Mouse (Mus musculus): ENCODE measurements around the gene Enah. TPM values are rescaled to one million over a fixed set of nuclear protein-coding genes. Genes with fewer than 3 reads are reported as not detected.

Enah gene
- total RNA-seq, 2 experiments from 2014 or later, result 57.5 to 119 TPM

DNA sequence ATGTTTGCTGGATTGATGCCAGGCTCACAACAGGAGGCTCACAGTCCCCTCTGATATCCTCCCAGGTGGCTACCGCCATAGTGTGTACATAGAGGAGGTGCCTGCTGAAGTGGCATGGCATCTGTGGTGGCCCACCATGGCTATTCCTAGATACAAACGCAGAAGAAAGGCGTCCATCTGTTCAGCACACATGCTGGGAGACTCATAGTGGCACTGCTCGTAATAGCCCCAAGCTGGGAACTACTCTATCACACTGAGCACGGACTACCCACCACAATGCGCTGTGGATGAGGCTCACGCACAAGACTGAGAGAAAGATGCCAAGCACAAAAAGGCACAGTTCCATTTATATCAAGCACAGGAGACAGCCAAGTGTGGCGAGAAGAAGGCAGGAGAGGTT is 126.1 kb downstream of the Enah start:
- intact Hi-C loops (cut with DNase I; ENCODE audit: low total_unique reads), result no loop called here
- DNase-seq, result no peak

DNA sequence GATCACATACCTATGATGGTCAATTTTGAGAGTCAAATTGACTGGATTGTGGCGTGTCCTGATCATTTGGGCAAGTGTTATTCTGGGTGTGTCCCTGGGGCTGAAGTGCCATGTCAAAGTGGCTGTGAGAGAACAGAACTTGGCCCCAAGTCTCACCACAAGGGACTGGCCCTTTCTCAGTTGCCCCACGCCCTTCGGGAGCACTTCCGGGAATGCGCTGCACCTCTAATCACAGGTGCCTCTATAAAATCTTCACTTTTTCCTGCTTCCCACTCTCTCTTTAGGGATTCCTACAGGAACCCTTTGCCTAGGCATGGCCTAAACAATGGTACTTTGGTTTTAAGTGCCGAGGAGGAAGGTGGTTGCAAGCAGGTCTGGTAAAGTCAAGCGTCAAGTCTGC is 130.1 kb downstream of the Enah start:
- DNase-seq, result no peak
- intact Hi-C loops (cut with DNase I; ENCODE audit: low total_unique reads), result loop anchor here (2.0 to 5.0 kb wide), 3 partner anchors 219 to 253 kb away; no protein-coding TSS in a partner anchor

DNA sequence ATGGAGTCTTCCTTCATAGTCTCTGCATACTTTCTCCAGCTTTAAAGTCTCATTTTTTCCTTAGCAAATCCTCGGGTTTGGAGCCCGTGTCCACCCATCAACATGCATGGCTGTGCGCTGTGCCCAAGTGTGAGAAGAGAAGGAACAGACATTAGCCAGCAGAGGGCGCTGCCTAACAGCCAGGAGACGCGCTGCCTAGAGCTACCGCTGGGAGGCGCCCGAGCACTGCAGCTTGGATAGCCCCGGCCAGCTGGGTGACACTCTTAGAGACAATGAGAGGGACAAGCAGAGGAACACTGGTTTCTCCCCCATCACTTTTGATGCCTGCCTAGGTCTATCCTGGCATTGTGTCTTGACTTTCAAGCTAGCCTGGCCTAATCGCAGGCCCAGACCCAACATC is 131.0 kb downstream of the Enah start:
- peak; percentile 87 for DNase-seq

DNA sequence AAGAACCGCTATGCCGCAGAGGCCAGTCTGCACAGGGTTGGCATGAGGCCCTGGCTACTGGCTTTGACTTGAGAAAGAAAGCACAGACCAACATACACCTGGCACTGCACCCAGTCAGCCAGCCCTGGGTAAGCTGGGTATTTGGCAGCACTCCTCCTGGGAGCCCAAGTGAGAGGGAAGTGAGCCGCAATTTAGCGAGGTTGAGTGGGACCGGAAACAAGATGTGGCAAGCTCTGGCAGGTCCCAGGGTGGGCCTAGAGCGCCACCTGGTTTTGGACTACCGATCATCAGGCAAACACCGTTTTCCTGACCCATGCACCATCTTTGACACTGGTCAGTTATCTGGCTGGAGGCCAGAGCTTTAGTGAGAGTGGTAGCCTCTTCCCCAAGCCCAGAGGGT is 138.3 kb downstream of the Enah start:
- intact Hi-C loops (cut with DNase I; ENCODE audit: low total_unique reads), result loop anchor here (5.0 kb wide), 1 partner anchor 149 kb away; no protein-coding TSS in a partner anchor
- peak; percentile 52 for DNase-seq

More for the DNA sequence above, 131.0 kb downstream of the Enah start:
- intact Hi-C loops (cut with DNase I; ENCODE audit: low total_unique reads), result loop anchor here (2.0 to 5.0 kb wide), 2 partner anchors 226 to 254 kb away; no protein-coding TSS in a partner anchor

DNA sequence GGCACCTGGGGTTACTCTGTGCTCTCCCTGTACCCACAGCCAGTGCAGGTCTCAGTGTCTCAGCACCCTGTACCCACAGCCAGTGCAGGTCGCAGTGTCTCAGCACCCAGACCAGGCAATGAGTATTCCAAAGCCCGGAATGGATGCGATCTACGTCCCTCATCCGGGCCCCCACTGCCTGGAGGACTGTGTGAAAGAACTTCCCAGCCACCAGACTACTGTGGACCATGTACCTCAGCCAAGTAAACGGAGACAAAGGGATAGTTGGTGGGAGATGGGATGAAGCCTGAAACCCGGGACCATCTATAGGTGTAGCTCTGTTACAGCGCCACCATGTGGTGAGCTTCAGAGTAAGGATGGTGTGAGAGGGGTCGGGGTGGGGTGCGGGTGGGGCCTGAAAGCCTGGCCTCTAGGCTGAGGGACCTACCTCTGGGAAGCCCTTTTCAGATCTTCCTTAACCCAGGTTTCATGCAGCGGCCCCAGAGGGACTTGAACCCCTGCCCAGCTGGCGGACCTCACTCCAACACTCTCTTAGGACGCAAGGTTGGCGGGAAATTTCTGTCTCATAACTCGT is 139.0 kb downstream of the Enah start:
- DNase-seq, result no peak
- intact Hi-C loops (cut with DNase I; ENCODE audit: low total_unique reads), result loop anchor here (5.0 kb wide), 1 partner anchor 149 kb away; no protein-coding TSS in a partner anchor

DNA sequence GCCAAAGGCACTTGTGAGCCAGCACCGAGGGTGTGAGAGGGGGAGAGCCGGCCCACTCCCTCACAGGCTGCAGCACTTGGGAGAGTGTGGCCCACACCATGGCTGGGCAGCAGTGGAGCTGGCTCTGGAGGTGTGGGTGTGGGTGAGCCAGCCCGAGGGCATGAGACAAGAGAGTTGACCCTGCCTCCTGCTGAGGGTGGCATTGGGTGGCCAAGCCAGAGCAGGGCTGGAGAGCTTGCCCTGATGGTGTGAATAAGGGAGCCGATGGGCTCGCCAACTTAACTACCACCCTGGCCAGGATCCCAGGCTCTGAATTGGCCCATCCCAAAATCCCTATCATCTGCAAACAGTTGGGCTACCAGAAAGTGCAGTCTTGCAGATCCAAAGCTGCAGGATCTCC is 141.4 kb downstream of the Enah start:
- intact Hi-C loops (cut with DNase I; ENCODE audit: low total_unique reads), result no loop called here

DNA sequence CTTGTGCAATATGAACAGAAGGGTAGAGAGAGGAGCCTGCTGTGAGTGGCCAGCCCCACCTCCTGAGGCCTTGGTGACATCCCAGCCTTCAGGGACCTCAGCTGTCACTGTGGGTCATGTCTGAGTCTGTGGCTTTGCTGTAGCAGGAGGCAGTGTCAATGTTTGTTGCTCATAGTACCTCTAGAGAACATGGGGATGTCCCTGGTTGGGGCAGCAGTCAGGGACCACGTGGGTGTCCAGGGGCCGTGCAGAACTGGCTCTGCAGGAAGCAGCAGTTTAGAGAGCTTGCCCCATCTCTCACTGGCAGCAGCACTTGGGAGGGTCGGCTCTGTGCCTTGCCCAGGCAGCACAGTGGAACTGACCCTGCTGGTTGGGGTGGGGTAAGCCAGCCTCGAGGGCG is 142.7 kb downstream of the Enah start:
- intact Hi-C loops (cut with DNase I; ENCODE audit: low total_unique reads), result no loop called here
- no peak for DNase-seq

More for the DNA sequence above, 141.4 kb downstream of the Enah start:
- no peak for DNase-seq

DNA sequence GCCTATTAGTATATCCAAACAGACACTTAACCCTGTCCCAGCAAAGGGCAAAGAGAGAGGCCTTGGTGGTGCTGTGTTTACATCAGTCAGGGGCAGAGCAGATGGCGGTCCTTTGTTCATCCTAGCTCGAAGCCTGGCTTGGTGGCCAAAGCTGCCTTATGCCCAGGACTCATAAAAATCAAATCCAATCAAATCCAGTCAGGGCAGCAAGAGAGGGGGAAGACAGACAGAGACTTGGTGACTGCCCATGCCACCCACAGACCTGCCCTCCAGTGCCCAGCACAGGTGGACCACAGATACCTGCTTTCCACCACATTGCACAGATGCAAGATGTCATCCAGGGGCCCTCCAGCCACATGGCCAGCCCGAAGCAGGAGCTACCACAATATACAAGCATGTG is 143.1 kb downstream of the Enah start:
- intact Hi-C loops (cut with DNase I; ENCODE audit: low total_unique reads), result no loop called here
- no peak for DNase-seq

DNA sequence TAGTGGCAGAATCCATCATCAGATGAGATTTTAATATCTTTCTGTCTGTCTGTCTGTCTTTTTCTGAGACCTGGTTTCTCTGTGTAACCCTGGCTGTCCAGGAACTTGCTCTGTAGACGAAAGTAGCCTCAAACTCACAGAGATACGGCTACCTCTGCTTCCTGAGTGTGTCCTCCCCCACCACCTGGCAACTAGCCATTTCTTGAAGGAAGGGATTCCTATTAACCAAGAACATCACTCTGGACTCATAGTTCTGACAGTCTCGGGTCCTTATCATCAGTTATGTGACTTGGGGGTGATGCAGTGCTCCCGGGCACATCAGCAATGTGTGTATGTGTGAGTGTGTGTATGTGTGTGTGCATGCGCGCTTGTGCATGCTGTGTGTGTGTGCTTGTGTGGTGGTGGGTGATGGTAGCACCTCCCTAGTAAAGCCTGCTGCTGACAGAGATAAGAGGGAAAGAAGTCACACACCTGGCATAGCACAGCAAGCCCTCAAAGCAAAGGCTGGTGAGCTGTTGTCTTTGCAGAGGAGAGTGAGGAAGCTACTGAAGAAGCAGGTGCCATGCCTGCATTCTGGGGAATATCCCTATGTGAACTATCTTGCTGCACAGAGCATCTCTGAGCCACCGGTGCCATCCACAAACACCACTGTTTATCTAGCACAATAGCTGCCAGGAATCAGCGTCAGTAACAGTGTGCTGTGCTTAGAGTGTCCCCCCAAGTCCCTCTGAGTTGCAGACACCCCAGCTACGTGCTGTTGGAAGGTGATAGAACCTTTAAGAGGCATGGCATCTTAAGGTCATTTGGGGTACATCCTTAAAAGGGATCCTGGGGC is 146.5 kb downstream of the Enah start:
- intact Hi-C loops (cut with DNase I; ENCODE audit: low total_unique reads), result no loop called here
- DNase-seq, result no peak

DNA sequence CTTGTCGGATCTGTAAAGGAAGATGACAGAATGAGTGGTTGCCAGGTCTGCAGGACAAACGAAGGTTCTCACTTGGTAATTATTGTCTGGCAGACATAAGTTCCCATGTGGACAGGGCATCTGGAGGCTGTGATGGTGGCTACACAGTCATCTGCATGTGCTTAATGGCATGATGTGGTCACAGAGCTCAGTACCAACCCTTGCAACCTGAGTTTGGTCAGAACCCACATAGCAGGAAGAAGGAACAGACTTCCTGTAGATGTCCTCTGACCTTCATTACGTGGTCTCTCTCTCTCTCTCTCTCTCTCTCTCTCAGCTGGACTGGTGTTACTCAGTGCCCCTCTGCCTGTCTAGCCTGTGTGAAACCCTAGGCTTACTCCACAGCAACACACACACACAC is 147.2 kb downstream of the Enah start:
- no peak for DNase-seq
- intact Hi-C loops (cut with DNase I; ENCODE audit: low total_unique reads), result no loop called here

DNA sequence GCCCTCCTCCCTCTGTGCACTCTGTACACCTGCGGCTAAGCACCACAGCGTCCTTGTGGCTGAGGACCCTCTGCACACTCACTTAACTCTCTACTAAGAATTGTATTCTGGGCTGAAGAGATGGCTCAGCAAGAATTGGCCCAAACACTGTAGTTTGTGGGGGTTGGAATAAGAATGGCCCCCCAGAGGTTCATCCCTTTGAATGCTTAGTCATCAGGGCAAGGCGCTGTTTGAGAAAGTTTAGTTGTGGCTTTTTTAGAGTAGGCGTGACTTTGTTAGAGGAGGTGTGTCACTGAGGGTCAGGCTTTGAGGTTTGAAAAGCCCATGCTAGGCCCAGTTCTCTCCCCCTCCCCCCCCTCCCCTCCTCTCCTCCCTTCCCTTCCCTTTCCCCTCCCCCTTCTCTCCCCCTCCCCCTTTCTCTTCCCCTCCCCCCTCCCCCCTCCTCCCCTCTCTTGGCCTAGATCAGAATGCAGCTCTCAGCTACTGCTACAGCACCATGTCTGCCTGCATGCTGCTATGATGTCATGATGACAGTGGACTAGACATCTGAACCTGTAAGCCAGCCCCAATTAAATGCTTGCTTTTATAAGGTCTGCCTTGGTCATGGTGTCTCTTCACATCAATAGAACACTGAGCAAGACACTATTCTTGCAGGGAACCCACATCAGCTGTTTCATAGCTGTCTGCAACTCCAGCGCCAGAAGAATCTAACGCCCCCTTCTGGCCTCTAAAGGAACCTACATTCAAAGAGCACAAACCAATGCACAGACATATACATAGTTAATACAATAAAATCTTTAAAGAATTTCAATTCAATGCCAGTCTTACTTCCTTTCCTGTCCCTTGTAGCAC is 153.1 kb downstream of the Enah start:
- intact Hi-C loops (cut with DNase I; ENCODE audit: low total_unique reads), result no loop called here
- DNase-seq, result no peak

DNA sequence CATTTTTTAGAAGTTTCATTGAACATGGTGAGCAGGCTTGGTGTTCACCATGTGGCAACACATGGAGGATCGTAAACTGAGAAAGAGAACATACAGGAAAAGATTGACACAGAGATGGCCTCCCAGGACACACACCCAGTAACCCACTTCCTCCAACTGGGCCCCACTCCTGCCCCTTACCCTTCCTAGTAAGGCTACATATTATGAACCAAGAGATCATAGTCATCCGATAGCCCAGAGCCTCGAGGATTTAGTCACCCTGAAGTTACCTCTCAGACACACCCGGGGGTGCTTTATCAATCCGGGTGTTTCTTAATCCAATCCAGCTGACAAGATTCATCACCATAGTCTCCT is 153.9 kb downstream of the Enah start:
- intact Hi-C loops (cut with DNase I; ENCODE audit: low total_unique reads), result no loop called here

DNA sequence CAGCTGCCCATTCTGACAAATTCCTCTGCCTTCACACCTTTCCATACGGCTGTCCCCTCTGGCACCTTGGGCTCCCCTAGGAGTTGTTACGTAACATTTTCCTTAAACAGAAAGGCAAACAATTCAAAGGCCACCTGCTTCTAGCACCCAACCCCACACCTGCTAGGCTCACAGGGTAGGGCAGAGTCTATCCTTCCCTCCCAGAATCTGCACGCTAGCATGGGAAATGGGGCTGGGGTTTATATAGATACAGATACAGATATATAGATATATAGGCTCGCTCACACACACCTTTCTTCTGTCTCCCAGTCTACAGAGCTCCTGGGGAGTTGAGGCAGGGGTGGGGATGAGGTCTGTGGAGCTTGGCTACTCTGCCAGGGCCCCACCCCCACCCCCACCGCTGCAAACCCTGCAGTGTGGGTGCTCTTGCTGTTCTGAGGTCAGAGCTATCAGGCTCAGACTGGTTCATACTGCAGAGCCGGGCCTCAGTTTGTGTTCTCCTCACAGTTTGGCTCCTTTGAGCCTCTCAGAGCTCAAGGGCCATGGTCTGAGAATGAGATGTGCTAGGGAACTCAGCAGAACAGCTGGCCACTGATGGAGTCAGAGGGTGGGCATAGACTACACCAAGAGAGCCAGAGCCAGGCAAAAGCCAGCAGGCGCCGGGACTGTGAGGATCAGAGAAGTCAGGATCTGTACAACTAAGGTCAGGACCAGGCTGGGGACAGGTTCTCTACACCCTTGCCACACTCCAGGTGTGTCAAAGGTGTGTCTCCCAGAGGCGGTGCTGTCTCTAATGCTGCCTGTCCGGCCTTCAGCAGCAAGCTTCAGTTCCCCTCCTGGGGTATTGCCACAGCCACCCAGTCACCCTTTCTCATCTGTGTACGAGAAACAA is 154.6 kb downstream of the Enah start:
- no peak for DNase-seq
- intact Hi-C loops (cut with DNase I; ENCODE audit: low total_unique reads), result no loop called here

More for the DNA sequence above, 153.9 kb downstream of the Enah start:
- DNase-seq, result no peak

DNA sequence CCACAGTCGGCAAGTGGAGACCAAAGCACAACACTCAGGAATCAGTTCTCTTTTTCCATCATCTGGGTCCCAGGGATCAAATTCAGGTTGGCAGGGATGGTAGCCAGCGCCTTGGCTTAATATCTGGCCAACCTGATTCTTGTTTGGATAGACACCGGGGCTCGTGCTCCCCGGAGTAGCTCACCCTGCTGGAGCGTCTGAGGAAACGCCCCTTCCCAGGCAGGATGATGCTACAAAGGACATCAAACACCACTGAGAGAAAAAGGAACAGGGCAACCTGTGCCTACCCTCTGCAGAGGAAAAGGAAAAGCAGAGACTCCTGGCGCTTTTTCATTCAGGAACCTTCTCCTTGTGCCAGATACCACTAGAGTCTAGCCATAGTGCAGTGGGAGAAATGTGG is 156.4 kb downstream of the Enah start:
- DNase-seq, result no peak
- intact Hi-C loops (cut with DNase I; ENCODE audit: low total_unique reads), result no loop called here

DNA sequence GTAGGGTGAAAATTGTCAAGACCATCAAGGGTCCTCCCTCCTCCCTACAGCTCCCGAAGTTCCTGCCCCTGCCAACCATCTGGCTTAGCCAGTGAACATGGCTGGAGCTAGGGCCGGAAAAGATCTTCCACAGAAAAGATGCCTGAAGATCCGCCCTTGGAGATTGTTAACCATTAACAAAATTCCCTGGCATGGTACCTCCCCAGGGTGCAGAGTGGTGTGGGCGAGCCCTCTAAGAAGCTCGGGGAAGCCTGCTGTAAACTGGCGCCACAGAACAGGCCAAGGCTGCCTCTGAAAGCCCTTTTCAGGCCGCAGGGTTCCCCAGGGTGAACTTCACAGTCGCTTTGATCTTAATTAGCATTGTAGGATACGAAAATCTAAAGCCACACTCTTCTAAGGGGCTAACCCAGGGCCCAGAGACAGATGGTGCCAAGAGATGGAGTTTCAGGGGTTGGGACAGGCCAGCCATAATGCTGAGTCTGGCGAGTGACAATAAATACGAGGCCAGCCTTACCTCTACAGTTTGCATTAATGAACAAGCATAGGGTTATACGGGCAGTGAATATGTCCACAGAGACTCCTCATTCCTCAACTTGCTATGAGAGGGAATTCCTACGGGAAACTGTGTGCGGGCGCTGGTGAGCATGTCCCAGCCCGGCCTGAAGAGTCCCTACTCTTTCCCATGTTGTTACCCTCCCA is 157.0 kb downstream of the Enah start:
- intact Hi-C loops (cut with DNase I; ENCODE audit: low total_unique reads), result no loop called here
- no peak for DNase-seq

DNA sequence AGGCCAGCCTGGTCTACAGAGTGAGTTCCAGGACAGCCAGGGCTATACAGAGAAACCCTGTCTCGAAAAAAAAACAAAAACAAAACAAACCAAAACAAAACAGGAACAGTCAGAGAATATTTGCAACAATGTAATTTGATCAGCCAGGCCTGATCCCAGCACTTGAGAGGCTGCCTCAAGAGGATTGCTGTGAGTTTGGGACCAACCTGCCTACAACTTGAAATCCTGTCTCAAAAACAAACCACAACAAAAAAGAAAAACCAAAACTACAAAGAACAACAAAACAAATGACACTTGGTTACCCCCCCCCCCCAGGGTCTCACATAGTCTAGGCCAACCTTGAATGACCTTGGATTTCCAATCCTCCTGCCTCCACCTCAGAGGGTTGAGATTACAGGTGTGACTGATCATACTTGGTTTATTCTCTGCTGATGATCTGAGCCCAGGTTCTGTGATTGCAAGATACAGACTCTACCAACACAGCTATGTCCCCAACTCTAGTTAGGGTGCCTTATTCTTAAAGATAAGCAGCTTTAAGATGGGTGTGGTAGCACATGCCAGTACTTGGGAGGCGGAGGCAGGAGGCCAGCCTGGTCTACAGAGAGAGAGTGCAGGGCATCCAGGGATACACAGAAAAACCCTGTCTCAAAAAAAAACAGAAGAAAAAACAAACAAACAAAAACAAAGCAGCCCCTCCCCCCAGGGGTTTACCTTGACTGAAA is 158.4 kb downstream of the Enah start:
- intact Hi-C loops (cut with DNase I; ENCODE audit: low total_unique reads), result no loop called here
- no peak for DNase-seq

DNA sequence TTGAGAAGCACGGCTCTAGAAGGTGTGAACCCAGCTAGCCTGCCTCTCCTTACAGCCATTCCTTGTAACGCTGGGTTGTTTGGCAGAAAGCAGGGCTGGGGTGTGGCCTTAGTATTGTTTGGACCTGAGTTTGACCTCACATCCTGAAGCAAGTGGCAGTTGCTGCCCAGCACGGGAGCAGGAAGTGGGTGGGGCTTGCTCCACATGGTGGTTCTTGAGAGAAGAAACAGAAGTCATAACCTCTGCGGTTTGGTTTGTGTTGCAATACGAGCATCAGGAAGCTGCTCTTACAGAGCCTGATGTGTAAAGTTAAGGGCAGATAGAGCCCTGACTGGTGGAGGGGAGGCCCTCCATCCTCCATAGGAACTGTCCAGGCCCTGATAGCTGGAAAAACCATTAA is 159.1 kb downstream of the Enah start:
- intact Hi-C loops (cut with DNase I; ENCODE audit: low total_unique reads), result no loop called here
- peak; percentile 76 for DNase-seq

DNA sequence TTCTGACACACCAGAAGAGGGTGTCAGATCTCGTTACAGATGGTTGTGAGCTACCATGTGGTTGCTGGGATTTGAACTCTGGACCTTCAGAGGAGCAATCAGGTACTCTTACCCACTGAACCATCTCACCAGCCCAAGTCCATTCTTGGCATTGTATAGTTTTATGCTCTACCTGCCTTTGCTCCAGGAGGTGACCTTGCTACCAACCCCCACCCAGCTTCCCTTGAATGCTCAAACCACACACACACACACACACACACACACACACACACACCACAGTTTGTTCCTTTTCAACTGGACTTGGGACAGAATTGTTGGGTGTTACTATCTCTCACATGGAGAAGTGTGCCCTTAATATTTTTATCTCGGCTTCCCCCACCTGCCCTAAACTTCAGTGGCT is 163.5 kb downstream of the Enah start:
- intact Hi-C loops (cut with DNase I; ENCODE audit: low total_unique reads), result no loop called here

More for the DNA sequence above, 163.5 kb downstream of the Enah start:
- DNase-seq, result no peak
